Mouse (Mus musculus) kidney, adult 8-10 months (tissue): ENCODE measurements around the gene Rnf41.
A peak's percentile ranks its signal among the peaks of the same experiment; 100 is the strongest.

Experiments
- DNase-seq, 2 experiments: peaks; one replicate each; pipeline ENCODE4 v3.0.0; 2022

Gene Rnf41

GRCm38 (mm10) chr10:128487861-128488712 lies 76.6 kb downstream of the Rnf41 start:
- peak in 1 of 2 experiments; percentile 38 for DNase-seq

GRCm38 (mm10) chr10:128488776-128489175 lies 77.3 kb downstream of the Rnf41 start:
- DNase-seq = no peak

GRCm38 (mm10) chr10:128489380-128489779 lies 77.9 kb downstream of the Rnf41 start:
- peak in 1 of 2 experiments; percentile 29 for DNase-seq

- no peak for DNase-seq
Observed at GRCm38 (mm10) chr10:128489785-128490184, 78.3 kb downstream of the Rnf41 start.

- DNase-seq = no peak
Observed at GRCm38 (mm10) chr10:128490232-128490631, 78.8 kb downstream of the Rnf41 start.

GRCm38 (mm10) chr10:128490912-128491311 lies 79.5 kb downstream of the Rnf41 start:
- DNase-seq = no peak
